In the genomic region with DNA sequence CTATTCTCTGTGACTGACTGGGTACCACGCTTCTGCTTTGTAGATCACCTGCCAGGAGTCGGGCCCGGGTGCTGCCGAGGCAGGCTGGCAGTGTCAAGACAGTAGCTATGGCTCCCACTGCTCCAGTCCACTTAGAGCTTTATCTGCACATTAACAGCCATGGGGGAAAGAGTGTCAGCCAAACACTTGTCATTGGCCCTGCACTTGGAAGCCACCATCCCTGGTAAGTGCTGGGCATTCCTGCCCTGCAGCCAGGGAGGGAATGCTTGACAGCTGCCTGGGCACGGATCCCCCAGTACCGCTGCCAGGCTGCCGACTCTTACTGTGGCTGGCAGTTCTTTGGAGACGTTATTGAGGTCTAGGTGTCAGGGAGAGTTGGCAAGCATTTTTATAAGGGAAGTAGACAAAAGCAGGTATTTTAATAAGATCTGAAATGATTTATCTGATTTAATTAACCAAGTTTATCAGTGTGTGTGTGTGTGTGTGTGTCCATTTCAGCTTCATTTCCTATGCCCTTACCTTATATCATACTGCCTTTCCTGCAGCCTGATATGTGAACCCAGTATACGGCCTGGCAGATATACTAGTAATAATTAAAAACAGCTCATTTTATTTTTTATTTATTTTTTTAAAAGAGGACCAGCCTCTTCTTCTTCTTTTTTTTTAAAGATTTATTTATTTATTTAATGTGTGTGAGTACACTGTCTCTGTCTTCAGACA, we compare ENCODE assay signal across 10 mouse cellular contexts. TPM values are rescaled to one million over a fixed set of nuclear protein-coding genes. Genes with fewer than 3 reads are reported as not detected.
DNase-seq lines count a peak whose midpoint lies in the region.
"Had no signal": no experiment of that assay in that cellular context is flagged by ENCODE, and none has a peak within 500 bp of the region (broad histone marks: within the 10 kb centered on the region; RNA-seq: fewer than 3 reads in every experiment).

No protein-coding gene starts in this region.

- intact Hi-C loops in heart, postnatal 36 days (cut with DNase I) = no loop called here

- peak; percentile 17 to 63 for DNase-seq in layer of hippocampus, postnatal 14 days (ENCODE audit: low spot score in 2 of 2)
- no peak for DNase-seq in layer of hippocampus, adult 9-11 months
- DNase-seq in cerebellum, adult 8-10 months = peak; percentile 59
- peak; percentile 75 for DNase-seq in gastrocnemius, postnatal 10 days
- DNase-seq in heart, postnatal 36 days = peak; percentile 55 to 64
- no peak for DNase-seq in left cerebral cortex, adult 18-20 months (ENCODE audit: low spot score in 2 of 2)
- no peak for DNase-seq in embryo, embryonic 11 days
- DNase-seq: kidney, adult 2 months; lung, embryonic 14.5 days; thymus, postnatal 36 days had no signal

RNA-seq across cellular contexts. Expression of a gene that starts 48.4 kb away (rescaled TPM):
- total RNA-seq in layer of hippocampus, postnatal 14 days (2021) = 1,000 to 10,000 TPM; 3,391 to 3,794 TPM
- 1,000 to 10,000 TPM; 2,370 to 3,141 TPM for total RNA-seq in gastrocnemius, postnatal 10 days (2021)
- 1,000 to 10,000 TPM; 1,083 to 1,160 TPM for total RNA-seq in heart, postnatal 36 days (2021)
- 1,000 to 10,000 TPM; 2,328 to 2,361 TPM for total RNA-seq in left cerebral cortex, adult 18-20 months (2021)

RNA-seq across cellular contexts. Expression of a gene that starts 50.5 kb away (rescaled TPM):
- 10 to 100 TPM; 19.3 to 20.0 TPM for total RNA-seq in layer of hippocampus, postnatal 14 days (2021)
- total RNA-seq in gastrocnemius, postnatal 10 days (2021) = 1 to 10 TPM; 4.1 to 5.7 TPM
- 1 to 10 TPM; 6.5 to 6.9 TPM for total RNA-seq in heart, postnatal 36 days (2021)
- 10 to 100 TPM; 17.8 to 19.8 TPM for total RNA-seq in left cerebral cortex, adult 18-20 months (2021)

Comparison
In these comparisons a context has a peak if more than half of its experiments do, and no peak if none do; other contexts are left out.
1. DNase-seq: peak in layer of hippocampus, postnatal 14 days (2 of 2), cerebellum, adult 8-10 months (single experiment), gastrocnemius, postnatal 10 days (single experiment) and heart, postnatal 36 days (2 of 2); none in layer of hippocampus, adult 9-11 months (single experiment), left cerebral cortex, adult 18-20 months (0 of 2) and embryo, embryonic 11 days (single experiment).